Mouse (Mus musculus) myocyte (in vitro differentiated cells): ENCODE data around the gene Xpnpep1. TPM values are rescaled to one million over a fixed set of nuclear protein-coding genes. Genes with fewer than 3 reads are reported as not detected.

Experiments
- H3K27me3 ChIP-seq: one replicate; pipeline ENCODE4 v1.6.1; 2011; ENCODE audit not compliant: control insufficient read depth, insufficient read depth, insufficient read length
- H3K36me3 ChIP-seq: one replicate; pipeline ENCODE4 v1.6.1; 2011; ENCODE audit not compliant: control insufficient read depth, insufficient read depth
- H3K4me2 ChIP-seq: one replicate; pipeline ENCODE4 v1.6.1; 2011; ENCODE audit warnings: low read depth, control low read depth
- H3K4me3 ChIP-seq: one replicate; pipeline ENCODE4 v1.5.1; 2011; ENCODE audit warnings: mild to moderate bottlenecking, control low read depth, moderate library complexity
- H3K79me2 ChIP-seq: one replicate; pipeline ENCODE4 v1.6.1; 2011; ENCODE audit not compliant: control insufficient read depth, insufficient read depth
- H3ac ChIP-seq: one replicate; pipeline ENCODE4 v1.6.1; 2011; ENCODE audit not compliant: control insufficient read depth, insufficient read length
- CEBPB ChIP-seq: IDR thresholded peaks from 2 replicates; pipeline ENCODE4 v1.6.1; 2011; ENCODE audit warnings: mild to moderate bottlenecking, moderate library complexity; ENCODE audit not compliant: poor library complexity, insufficient read depth, severe bottlenecking
- E2F4 ChIP-seq: IDR thresholded peaks from one replicate; pipeline ENCODE4 v1.6.1; 2011; ENCODE audit warnings: mild to moderate bottlenecking, control low read depth, moderate library complexity; ENCODE audit not compliant: insufficient read depth
- MAX ChIP-seq: IDR thresholded peaks from one replicate; pipeline ENCODE4 v1.6.1; 2011; ENCODE audit warnings: low read depth, mild to moderate bottlenecking, control low read depth
- MYOD1 ChIP-seq, 3 experiments: IDR thresholded peaks; one replicate each; pipeline ENCODE4 v1.6.1; 2011; ENCODE audit warnings: control low read depth in 2 of 3, low read depth in 2 of 3, mild to moderate bottlenecking in 2 of 3, moderate library complexity in 1 of 3; ENCODE audit not compliant: insufficient read length in 2 of 3, control insufficient read depth in 1 of 3
- MYOG ChIP-seq, 3 experiments: IDR thresholded peaks; one replicate each; pipeline ENCODE4 v1.6.1; 2011; ENCODE audit warnings: control low read depth in 2 of 3, low read depth in 2 of 3, mild to moderate bottlenecking in 2 of 3; ENCODE audit not compliant: insufficient read length in 2 of 3, control insufficient read depth in 1 of 3, insufficient read depth in 1 of 3
- POLR2A ChIP-seq: IDR thresholded peaks from one replicate; pipeline ENCODE4 v1.6.1; 2011; ENCODE audit warnings: low read depth, mild to moderate bottlenecking, control low read depth, moderate library complexity; ENCODE audit not compliant: insufficient read length
- POLR2AphosphoS2 ChIP-seq: IDR thresholded peaks from one replicate; pipeline ENCODE4 v1.6.1; 2011; ENCODE audit warnings: low read depth, control low read depth; ENCODE audit not compliant: insufficient read length
- REST ChIP-seq: IDR thresholded peaks from one replicate; pipeline ENCODE4 v1.6.1; 2011; ENCODE audit warnings: mild to moderate bottlenecking, control low read depth, moderate library complexity; ENCODE audit not compliant: insufficient read depth, insufficient read length
- SRF ChIP-seq: IDR thresholded peaks from one replicate; pipeline ENCODE4 v1.6.1; 2011; ENCODE audit warnings: low read depth; ENCODE audit not compliant: control insufficient read depth, insufficient read length
- TCF12 ChIP-seq: IDR thresholded peaks from one replicate; pipeline ENCODE4 v1.6.1; 2011; ENCODE audit warnings: mild to moderate bottlenecking, control low read depth; ENCODE audit not compliant: poor library complexity, insufficient read depth, severe bottlenecking
- TCF3 ChIP-seq: IDR thresholded peaks from one replicate; pipeline ENCODE4 v1.6.1; 2011; ENCODE audit warnings: low read depth, control low read depth; ENCODE audit not compliant: insufficient read length
- USF1 ChIP-seq: IDR thresholded peaks from one replicate; pipeline ENCODE4 v1.6.1; 2011; ENCODE audit warnings: low read depth, mild to moderate bottlenecking, control low read depth, moderate library complexity
- polyA plus RNA-seq: library from polyadenylated mRNA; unstranded; fragments of >200 nt; fragmentation: generic; extraction: Trizol; gene quantifications from one replicate; pipeline ENCODE4 v1.2.1, GENCODE M21; 2012; ENCODE audit warnings: missing spikeins

Gene Xpnpep1
- polyA plus RNA-seq, 1 experiment, result 172 TPM

GRCm38 (mm10) chr19:53053355-53053754 is 13.3 kb upstream of the Xpnpep1 start:
- Histone ChIP-seq H3K4me2 (no peak overlapping the region), H3K79me2 (no peaks in the 10 kb centered on the region)

GRCm38 (mm10) chr19:53052031-53052670 is 12.1 kb upstream of the Xpnpep1 start:
- Histone ChIP-seq H3K36me3 (no peaks in the 10 kb centered on the region), H3K4me2 (no peak overlapping the region), H3K27me3 (no peaks in the 10 kb centered on the region), H3K4me3 (no peak overlapping the region), H3K79me2 (no peaks in the 10 kb centered on the region), H3ac (no peak overlapping the region)
- TF ChIP-seq TCF3, result no peak
- TF ChIP-seq MYOD1 (IDR thresholded peaks at IDR 0.05; ENCODE audit: control insufficient read depth in 1 of 3, insufficient read length in 2 of 3, low read depth in 2 of 3), result no peak

More at GRCm38 (mm10) chr19:53053355-53053754, 13.3 kb upstream of the Xpnpep1 start:
- no peaks in the 10 kb centered on the region for H3K27me3 ChIP-seq
- no peaks in the 10 kb centered on the region for H3K36me3 ChIP-seq
- H3K4me3 ChIP-seq, result no peak overlapping the region
- no peak overlapping the region for H3ac ChIP-seq
- TF ChIP-seq USF1 (no peak), SRF (no peak), POLR2AphosphoS2 (no peak)

- Histone ChIP-seq H3K27me3 (no peaks in the 10 kb centered on the region), H3K4me2 (no peak overlapping the region), H3K79me2 (no peaks in the 10 kb centered on the region), H3K4me3 (no peak overlapping the region), H3ac (no peak overlapping the region), H3K36me3 (no peaks in the 10 kb centered on the region)
- TF ChIP-seq TCF3 (no peak), SRF (no peak), E2F4 (no peak), CEBPB (no peak)
These were observed 11.4 kb upstream of the Xpnpep1 start for GRCm38 (mm10) chr19:53051288-53051985.

- H3K36me3 ChIP-seq, result no peaks in the 10 kb centered on the region
- TF ChIP-seq CEBPB (no peak), POLR2AphosphoS2 (no peak), TCF3 (no peak), E2F4 (no peak), REST (no peak), MYOD1 (IDR thresholded peaks at IDR 0.05; ENCODE audit: control insufficient read depth in 1 of 3, insufficient read length in 2 of 3, low read depth in 2 of 3) (no peak), TCF12 (no peak), POLR2A (no peak), SRF (no peak), USF1 (no peak)
- H3K4me2 ChIP-seq, result no peak overlapping the region
- H3K79me2 ChIP-seq, result no peaks in the 10 kb centered on the region
- no peaks in the 10 kb centered on the region for H3K27me3 ChIP-seq
- no peak overlapping the region for H3K4me3 ChIP-seq
- no peak overlapping the region for H3ac ChIP-seq
These were observed 10.1 kb upstream of the Xpnpep1 start for GRCm38 (mm10) chr19:53050100-53050499.

- Histone ChIP-seq H3ac (no peak overlapping the region), H3K36me3 (no peaks in the 10 kb centered on the region), H3K4me3 (no peak overlapping the region), H3K27me3 (no peaks in the 10 kb centered on the region), H3K79me2 (no peaks in the 10 kb centered on the region), H3K4me2 (no peak overlapping the region)
- TF ChIP-seq TCF12 (no peak), TCF3 (no peak), SRF (no peak), MAX (no peak)
These were observed 7.2 kb upstream of the Xpnpep1 start for GRCm38 (mm10) chr19:53047208-53047607.

GRCm38 (mm10) chr19:53043423-53044125 is 3.6 kb upstream of the Xpnpep1 start:
- no peaks in the 10 kb centered on the region for H3K27me3 ChIP-seq
- TF ChIP-seq REST, result no peak
- TF ChIP-seq MYOG (IDR thresholded peaks at IDR 0.05; ENCODE audit: control insufficient read depth in 1 of 3, insufficient read depth in 1 of 3, insufficient read length in 2 of 3, low read depth in 2 of 3), result no peak
- TF ChIP-seq E2F4, result no peak
- H3K36me3 ChIP-seq, result no peaks in the 10 kb centered on the region
- H3K79me2 ChIP-seq, result no peaks in the 10 kb centered on the region
- H3K4me2 ChIP-seq, result no peak overlapping the region
- H3K4me3 ChIP-seq, result no peak overlapping the region
- H3ac ChIP-seq, result no peak overlapping the region
